Mouse (Mus musculus): ENCODE results near the gene Gpld1. TPM values are rescaled to one million over a fixed set of nuclear protein-coding genes. Genes with fewer than 3 reads are reported as not detected.
"Not testable (repeated sequence)": the region's sequence is repeated elsewhere in the genome, so short reads cannot be mapped to it uniquely, and the experiment has no call there.

Gene Gpld1
- total RNA-seq, 2 experiments from 2014 or later = 15.4 to 17.9 TPM

- intact Hi-C loops (cut with DNase I) = loop anchor here (5.0 kb wide), 1 partner anchor 178 kb away; no protein-coding TSS in a partner anchor
- no peak for DNase-seq (ENCODE audit: low spot score in 2 of 2)
Measured at GRCm38 (mm10) chr13:24939472-24939871, 3.5 kb upstream of the Gpld1 start.

DNA sequence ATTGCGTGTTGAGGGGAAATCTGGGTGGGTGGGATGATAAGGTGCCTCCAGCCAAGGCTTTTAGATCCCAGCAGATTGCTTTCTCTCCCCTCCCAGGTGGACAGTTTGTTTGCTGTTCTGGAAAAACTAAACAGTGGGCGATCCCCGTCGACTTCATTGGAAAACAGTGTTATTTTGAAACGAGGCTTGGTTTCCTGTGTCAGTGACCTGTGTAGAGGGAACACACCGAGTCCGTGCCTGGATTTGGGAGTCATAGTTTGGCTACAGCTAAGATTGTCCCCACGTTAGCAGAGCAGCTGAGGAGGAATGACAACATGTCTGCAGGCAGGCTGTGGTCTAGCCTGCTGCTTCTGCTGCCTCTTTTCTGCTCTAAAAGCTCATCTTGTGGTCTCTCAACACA lies 351 bp downstream of the Gpld1 start:
- intact Hi-C loops (cut with DNase I) = no loop called here
- DNase-seq (ENCODE audit: low spot score in 2 of 2) = no peak

DNA sequence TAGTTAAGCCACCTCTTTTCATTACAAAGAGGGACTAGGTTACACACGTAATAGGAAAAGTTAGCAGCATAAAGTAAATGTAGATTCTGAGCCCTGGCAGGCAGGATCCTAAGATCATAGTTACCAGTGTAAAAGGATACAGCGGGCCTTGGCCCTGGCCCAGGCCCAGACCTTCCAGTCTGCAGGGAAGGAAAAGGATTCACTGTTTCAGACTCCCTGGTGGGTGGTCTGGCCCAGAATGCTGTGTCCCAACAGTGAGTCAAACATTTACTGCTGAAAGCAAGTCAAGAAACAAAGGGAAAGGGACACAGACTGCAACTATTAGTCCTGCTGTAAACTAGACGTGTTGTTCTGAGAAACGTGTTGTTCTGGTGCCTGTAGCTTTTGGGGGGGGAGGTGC lies 2.6 kb downstream of the Gpld1 start:
- intact Hi-C loops (cut with DNase I) = no loop called here
- DNase-seq (ENCODE audit: low spot score in 2 of 2) = peak in 1 of 2 experiments; percentile 18

DNA sequence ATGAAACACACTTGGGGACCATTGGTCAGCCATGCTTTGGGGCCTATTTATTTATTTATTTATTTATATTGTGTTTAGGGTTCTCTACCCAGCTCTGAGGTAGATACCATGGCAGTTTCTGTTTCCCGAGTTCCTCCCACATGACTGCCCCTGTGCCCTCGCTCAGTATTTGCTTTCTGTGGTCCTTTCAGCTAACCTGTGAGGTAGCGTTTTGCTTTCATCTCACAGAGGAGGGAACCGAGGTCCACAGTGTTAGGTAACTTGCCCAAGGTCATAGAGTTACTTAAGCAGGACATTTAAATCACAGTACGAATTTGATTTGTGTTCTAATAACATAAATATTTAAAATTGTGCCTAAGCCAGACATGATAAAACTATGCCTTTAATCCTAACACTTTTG lies 4.2 kb downstream of the Gpld1 start:
- intact Hi-C loops (cut with DNase I) = no loop called here
- DNase-seq (ENCODE audit: low spot score in 2 of 2) = no peak

- no peak for DNase-seq (ENCODE audit: low spot score in 2 of 2)
- intact Hi-C loops (cut with DNase I) = no loop called here
Measured at GRCm38 (mm10) chr13:24948870-24949269, 5.9 kb downstream of the Gpld1 start.

DNA sequence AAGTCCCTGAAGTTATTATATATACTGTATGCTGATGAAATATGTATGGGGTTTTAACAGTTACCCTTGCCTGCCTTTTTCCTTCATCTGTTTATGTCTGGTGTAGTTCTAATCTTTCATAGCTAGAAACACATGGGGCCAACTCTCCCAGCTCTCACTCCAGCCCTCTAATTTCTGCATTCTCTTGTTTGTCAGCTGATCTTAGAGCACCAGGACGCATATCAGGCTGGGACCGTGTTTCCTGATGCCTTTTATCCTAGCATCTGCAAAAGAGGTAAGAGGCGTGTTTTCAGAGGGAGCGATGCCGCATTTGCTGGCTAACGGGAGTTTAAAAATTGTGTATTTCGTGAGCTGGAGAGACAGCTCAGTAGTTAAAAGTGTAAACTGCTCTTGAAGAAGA lies 9.7 kb downstream of the Gpld1 start:
- intact Hi-C loops (cut with DNase I) = no loop called here
- DNase-seq (ENCODE audit: low spot score in 2 of 2) = no peak

DNA sequence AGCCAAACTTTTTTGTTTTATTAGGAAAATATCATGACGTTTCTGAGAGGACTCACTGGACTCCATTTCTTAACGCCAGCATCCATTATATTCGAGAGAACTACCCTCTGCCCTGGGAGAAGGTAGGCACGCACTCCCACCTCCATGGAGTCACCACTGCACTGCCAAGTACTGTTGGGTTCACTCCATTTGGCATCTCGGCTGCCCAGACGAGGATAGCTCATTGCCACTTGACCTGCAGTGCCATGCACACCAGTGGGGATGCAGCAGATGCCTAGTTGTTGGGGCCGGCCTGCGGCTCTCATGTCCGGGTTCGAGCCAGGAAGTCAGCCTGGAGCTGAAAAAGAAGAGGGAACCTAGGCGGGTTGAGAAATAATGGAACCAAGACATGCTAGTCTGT lies 12.1 kb downstream of the Gpld1 start:
- DNase-seq (ENCODE audit: low spot score in 2 of 2) = no peak
- intact Hi-C loops (cut with DNase I) = no loop called here

DNA sequence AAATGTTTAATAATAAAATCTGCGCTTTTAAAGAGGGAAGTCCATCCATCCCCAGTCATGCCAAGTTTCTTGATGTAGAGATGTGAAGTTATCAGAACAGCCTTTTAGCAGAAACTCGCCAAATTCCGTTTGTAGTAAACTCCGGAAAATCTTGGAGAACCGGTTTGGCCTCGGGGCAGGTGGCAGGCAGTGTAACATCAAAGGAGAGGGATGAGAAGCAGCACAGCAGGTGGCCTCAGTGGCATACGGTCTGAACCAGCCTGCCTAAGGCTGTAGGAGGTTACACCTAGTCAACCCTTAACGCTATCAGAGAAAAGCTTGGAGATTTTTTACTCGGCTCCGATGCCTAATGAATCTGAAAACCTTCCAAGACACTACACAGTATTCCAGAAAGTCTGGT lies 12.5 kb downstream of the Gpld1 start:
- DNase-seq (ENCODE audit: low spot score in 2 of 2) = no peak
- intact Hi-C loops (cut with DNase I) = no loop called here

DNA sequence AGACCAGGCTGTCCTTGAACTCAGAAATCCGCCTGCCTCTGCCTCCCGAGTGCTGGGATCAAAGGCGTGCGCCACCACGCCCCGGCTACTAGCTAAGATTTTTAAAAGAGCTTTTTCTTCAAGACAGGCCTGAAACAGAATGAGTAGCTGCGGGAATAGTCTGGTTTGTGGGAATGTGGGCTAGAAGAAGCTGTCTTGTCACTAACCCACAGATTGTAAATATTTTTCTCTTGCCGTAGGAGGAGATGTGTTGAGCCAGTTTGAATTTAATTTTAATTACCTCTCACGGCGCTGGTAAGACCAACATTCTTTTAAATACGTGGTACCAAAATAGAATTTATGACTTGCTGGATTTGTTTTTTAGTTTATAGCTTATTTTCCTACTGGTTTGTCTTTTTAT lies 15.7 kb downstream of the Gpld1 start:
- peak in 1 of 2 experiments; percentile 54 for DNase-seq (ENCODE audit: low spot score in 2 of 2)
- intact Hi-C loops (cut with DNase I) = no loop called here

- no peak for DNase-seq (ENCODE audit: low spot score in 2 of 2)
- intact Hi-C loops (cut with DNase I) = no loop called here
Measured at GRCm38 (mm10) chr13:24960084-24960483, 17.1 kb downstream of the Gpld1 start.

- DNase-seq (ENCODE audit: low spot score in 2 of 2) = no peak
- intact Hi-C loops (cut with DNase I) = no loop called here
Measured at GRCm38 (mm10) chr13:24962119-24962518, 19.2 kb downstream of the Gpld1 start.

DNA sequence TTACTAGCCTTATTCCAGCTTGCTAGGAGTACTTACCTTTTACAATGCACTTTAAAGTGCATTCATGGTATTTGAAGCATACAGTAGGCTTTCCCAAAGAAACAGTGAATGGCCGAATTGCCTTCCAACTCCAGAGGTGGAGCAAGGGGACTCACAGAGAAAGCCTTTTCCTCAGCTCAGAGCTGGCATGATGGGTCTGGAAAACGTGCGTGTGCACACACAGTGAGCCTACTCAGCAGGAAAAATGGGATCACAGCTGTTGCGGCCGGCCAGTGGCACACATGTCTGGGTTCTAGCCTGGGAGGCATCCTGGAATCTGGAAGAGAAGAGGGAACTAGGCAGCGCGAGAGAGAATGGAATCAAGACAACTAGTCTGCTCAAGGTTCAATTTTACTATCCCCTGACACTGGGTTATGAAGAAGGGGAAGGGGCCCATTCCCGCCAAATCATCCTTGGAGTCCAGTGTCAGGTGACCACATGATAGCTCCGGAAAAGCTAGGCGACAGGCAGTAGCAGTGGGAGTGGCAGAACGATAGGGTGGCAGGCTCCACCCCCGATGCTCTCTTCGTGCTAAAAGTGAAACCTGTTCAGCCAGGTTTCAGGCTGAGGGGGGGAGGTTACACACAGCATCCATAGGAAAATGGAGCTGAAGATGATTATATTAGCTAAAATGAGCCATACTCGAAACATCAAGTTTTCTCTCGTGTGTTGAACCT lies 22.3 kb downstream of the Gpld1 start:
- intact Hi-C loops (cut with DNase I) = no loop called here
- DNase-seq (ENCODE audit: low spot score in 2 of 2) = no peak

GRCm38 (mm10) chr13:24965846-24966201 lies 22.9 kb downstream of the Gpld1 start:
- intact Hi-C loops (cut with DNase I) = no loop called here
- no peak for DNase-seq (ENCODE audit: low spot score in 2 of 2)

DNA sequence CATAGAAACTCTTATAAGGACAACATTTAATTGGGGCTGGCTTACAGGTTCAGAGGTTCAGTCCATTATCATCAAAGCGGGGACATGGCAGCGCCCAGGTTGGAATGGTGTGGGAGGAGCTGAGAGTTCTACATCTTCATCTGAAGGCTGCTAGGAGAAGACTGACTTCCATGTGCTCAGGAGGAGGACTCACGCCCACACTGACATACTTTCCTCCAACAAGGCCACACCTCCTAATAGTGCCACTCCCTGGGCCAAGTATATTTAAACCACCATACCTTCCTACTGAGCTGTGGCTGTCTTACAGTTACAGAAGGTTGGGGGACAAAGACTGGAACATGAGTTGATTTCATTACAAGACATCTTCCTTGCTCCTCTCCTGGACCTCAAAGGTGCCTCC lies 28.8 kb downstream of the Gpld1 start:
- intact Hi-C loops (cut with DNase I); DNase-seq (ENCODE audit: low spot score in 2 of 2): not testable (repeated sequence)

DNA sequence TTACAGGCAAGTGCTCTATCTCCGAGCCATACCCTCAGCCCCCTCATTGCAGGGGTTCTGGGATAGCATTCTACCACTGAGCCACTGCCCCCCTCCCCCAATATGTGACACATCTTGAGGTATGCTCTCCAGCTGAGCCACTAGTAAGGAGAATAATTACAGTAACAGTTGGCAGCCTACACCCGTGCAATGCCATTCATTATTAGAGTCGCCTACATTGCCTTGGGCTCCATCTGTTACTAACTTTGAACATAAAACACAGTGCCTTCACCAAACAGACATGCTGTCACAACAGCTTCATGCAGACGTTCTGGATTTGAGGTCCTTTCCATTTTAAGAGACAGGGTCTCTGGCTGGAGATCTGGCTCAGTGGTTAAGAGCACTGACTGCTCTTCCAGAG lies 33.4 kb downstream of the Gpld1 start:
- intact Hi-C loops (cut with DNase I) = no loop called here
- peak in 1 of 2 experiments; percentile 23 for DNase-seq (ENCODE audit: low spot score in 2 of 2)

- intact Hi-C loops (cut with DNase I) = no loop called here
- DNase-seq (ENCODE audit: low spot score in 2 of 2) = no peak
Measured at GRCm38 (mm10) chr13:24977820-24978342, 34.9 kb downstream of the Gpld1 start.

- DNase-seq (ENCODE audit: low spot score in 2 of 2) = no peak
- intact Hi-C loops (cut with DNase I) = no loop called here
Measured at GRCm38 (mm10) chr13:24981031-24981430, 38.1 kb downstream of the Gpld1 start.

DNA sequence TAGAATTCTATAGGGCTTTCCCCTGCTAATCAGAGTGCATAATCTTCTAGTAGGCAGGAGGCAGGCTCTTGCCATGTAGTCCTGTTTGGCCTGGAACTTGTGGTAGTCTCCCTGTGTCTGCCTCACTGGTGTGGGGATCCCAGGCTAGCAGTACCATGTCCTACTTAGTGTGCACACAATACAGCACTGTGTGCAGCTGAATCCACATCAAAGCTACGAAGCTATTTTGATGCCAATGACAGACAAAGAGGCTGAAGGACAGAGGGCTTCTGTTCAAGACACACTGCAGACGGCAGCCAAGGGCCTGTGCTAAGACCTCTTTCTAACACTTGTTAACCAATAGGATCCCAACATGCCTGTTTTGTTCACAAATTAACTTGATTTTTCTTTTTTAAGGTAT lies 42.5 kb downstream of the Gpld1 start:
- intact Hi-C loops (cut with DNase I) = no loop called here

GRCm38 (mm10) chr13:24988391-24988790 lies 45.4 kb downstream of the Gpld1 start:
- peak; percentile 57 to 62 for DNase-seq (ENCODE audit: low spot score in 2 of 2)

More for the DNA sequence above, 42.5 kb downstream of the Gpld1 start:
- DNase-seq (ENCODE audit: low spot score in 2 of 2) = peak; percentile 14 to 52

DNA sequence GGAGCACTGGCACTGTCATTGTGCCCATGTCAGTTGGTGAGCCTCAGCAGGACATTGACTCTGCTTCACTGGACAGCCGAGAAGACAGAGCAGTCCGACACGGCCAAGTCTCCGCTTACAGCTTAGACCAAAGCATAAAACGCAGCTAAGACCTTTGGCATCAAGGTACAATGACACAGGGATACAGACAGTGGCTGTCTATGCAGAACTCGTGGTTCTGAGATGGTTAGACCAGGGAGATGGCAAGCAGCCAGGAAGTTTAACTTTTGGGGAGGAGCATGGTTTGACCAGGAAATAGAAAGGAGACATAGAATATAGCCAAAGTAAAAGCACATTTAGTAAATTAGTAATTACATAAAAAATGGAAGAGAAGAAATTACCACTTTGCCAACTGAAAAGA lies 46.1 kb downstream of the Gpld1 start:
- DNase-seq (ENCODE audit: low spot score in 2 of 2) = no peak
- intact Hi-C loops (cut with DNase I) = no loop called here

More at GRCm38 (mm10) chr13:24988391-24988790, 45.4 kb downstream of the Gpld1 start:
- intact Hi-C loops (cut with DNase I) = loop anchor here (1.0 kb wide), 1 partner anchor 51 kb away; the partner anchor contains the start of gene Aldh5a1

- DNase-seq (ENCODE audit: low spot score in 2 of 2) = no peak
- intact Hi-C loops (cut with DNase I) = no loop called here
Measured at GRCm38 (mm10) chr13:24993160-24993559, 50.2 kb downstream of the Gpld1 start.

GRCm38 (mm10) chr13:24999538-24999937 lies 56.6 kb downstream of the Gpld1 start:
- no peak for DNase-seq (ENCODE audit: low spot score in 2 of 2)
- intact Hi-C loops (cut with DNase I) = no loop called here
